Mouse (Mus musculus) C2C12 (cell line): Measurements from ENCODE around the gene Tnip2.

Experiments used
- CTCF ChIP-seq: IDR thresholded peaks from one replicate; pipeline ENCODE4 v1.5.1; 2011; ENCODE audit not compliant: control insufficient read depth, insufficient read depth, insufficient read length
- MYOG ChIP-seq: IDR thresholded peaks from one replicate; pipeline ENCODE4 v1.6.1; 2011; ENCODE audit not compliant: control insufficient read depth, insufficient read length; ENCODE audit errors: extremely low read depth

DNA sequence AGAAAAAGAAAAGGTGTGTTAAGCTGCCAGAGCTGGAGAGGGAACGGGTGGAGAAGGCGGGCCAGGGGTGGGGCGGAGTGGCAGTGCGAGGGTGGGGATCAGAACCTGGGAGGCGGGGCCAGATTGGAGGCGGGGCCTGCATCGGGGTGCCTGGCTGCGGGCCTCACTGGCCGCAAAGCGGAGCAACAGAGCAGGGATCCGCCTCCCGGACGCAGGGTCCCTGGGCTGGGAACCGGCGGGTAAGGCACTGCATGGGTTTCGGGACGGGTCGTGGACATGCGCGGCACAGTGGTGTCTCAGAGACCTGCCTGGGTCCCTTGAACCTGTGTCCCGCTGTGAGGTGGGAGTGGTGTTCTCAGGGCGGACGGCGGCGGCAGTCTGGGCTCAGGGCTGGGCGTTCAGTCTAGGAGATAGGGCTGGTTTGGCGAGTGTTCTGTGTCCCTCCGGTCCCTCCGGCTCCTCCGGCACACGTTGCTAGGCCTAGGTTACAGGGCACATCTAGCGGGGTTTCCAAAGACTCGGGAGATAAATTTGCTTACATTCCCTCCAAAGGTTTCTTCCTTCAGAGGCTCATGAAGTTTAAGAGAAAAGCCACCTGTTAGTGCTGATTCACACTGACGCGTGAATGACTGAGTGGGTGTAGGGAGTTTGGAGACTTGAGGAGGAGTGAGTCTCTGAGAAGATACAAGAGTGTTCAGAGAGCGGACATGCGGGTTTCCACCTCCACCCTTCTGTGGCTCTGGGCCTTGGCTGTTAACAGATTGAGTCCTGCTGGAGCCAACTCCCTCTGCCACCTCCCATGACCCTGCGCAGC lies 12.1 kb upstream of the Tnip2 start, which contains the start of gene Sh3bp2:
- no peak for TF ChIP-seq CTCF
- TF ChIP-seq MYOG, result no peak
